Mouse (Mus musculus): ENCODE measurements at regions not wholly inside any gene's neighbourhood (a gene's known extent, or its start where the extent isn't known, plus 50 kb on each side); places are given as distances from the start of the nearest gene placed in this dataset.

DNA sequence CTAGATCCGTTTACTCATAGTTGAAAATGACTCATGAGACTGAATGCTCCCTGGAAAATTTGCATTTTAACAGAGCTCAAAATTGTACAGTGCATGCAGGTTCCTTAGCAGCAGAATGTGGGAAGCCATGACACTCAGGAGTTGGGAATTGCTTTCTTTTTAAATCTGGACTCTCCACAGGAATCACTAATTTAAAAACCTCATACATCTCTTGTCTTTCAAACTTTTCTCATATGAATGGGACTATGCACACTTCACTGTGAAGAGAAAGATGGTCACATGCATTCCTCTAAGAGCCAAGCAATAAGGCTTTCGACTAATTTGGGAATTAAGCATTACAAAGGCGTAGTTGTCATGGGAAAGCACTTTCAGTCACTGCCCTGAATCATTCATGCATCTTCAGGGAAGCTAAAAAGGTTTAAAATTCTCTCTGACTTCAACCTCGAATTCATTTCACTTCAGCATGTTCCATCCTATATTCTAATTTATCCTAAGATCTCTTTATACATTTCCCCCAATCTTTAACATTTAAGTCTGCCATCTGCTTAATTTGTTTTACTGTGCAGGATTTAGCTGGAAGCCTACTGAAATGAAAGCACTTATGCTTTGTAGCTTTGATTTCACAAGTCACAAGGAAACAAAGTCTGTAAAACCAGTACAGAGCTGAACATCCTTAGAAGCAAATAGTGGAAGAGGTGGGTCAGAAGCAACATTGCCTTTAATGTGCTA lies 404.2 kb downstream of the 4931408C20Rik start:
- Histone ChIP-seq H3K4me1 (ENCODE audit: insufficient read depth, low read length) (no peaks in the 10 kb centered on the region), H3K9me3 (ENCODE audit: low read length) (no peaks in the 10 kb centered on the region), H3K27ac (no peak overlapping the region), H3K4me3 (ENCODE audit: low read length) (no peak overlapping the region), H3K9ac (replicated peaks; ENCODE audit: low read length) (no peak overlapping the region), H3K36me3 (ENCODE audit: insufficient read depth, low read length) (no peaks in the 10 kb centered on the region), H3K4me2 (ENCODE audit: low read depth, low read length) (no peak overlapping the region), H3K27me3 (ENCODE audit: insufficient read depth, low read length) (no peaks in the 10 kb centered on the region)
- no peak for TF ChIP-seq CTCF (IDR thresholded peaks at IDR 0.05; ENCODE audit: low read depth)
- no peak for DNase-seq (ENCODE audit: low spot score)
- no peak for ATAC-seq
- 47% methylated on average over 4 of the region's 4 CpGs for WGBS

DNA sequence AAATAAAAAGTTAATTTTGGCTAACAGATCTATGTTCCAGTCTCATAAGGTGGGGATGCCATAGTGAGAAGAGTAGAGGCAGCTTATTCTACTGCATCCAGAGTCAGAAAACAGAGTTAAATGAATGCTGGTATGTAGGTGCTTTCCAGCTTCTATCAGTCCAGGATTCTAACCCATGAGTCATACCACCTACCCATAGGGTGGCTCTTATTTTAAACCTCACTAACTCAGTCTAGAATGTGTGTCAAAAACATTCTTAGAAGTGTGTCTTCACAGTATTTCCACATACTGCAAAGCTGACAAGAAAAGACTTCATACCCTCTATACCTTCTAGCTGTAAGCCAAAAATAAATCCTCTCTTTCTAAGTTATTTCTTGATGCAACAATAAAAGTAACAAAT lies 410.7 kb downstream of the 4931408C20Rik start:
- H3K9ac ChIP-seq (replicated peaks; ENCODE audit: low read length): no peak overlapping the region
- H3K27ac ChIP-seq: no peak overlapping the region
- no peak for TF ChIP-seq CTCF (IDR thresholded peaks at IDR 0.05; ENCODE audit: low read depth)
- H3K4me3 ChIP-seq (ENCODE audit: low read length): no peak overlapping the region
- H3K9me3 ChIP-seq (ENCODE audit: low read length): no peaks in the 10 kb centered on the region
- H3K36me3 ChIP-seq (ENCODE audit: insufficient read depth, low read length): no peaks in the 10 kb centered on the region
- H3K27me3 ChIP-seq (ENCODE audit: insufficient read depth, low read length): no peaks in the 10 kb centered on the region
- H3K4me2 ChIP-seq (ENCODE audit: low read depth, low read length): no peak overlapping the region
- no peak for DNase-seq (ENCODE audit: low spot score)
- ATAC-seq: no peak
- no peaks in the 10 kb centered on the region for H3K4me1 ChIP-seq (ENCODE audit: insufficient read depth, low read length)

DNA sequence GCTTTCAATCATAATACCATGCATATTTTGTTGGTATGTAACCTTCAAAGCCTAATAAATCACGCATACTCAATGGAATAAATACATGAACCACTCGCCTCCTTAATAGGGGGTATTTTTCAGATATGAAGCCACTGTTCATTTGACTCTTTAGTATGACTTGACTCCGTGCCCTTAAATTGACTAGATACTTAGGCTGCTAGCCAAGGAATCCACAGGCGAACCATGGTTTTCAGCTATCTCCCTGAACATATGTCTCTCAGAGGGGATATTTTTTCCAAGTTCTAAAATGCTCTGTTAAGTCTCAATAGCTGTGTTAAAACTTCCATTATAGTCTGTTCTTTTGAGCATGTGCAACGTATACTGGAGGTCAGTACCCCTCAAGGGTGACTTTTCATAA lies 413.8 kb upstream of the Adgrb3 start:
- peak; percentile 7 for DNase-seq (ENCODE audit: low spot score)
- H3K27me3 ChIP-seq (ENCODE audit: insufficient read depth, low read length): no peaks in the 10 kb centered on the region
- no peak overlapping the region for H3K9ac ChIP-seq (replicated peaks; ENCODE audit: low read length)
- 52% methylated on average over 5 of the region's 5 CpGs for WGBS
- no peak for TF ChIP-seq CTCF (IDR thresholded peaks at IDR 0.05; ENCODE audit: low read depth)
- H3K9me3 ChIP-seq (ENCODE audit: low read length): no peaks in the 10 kb centered on the region
- no peaks in the 10 kb centered on the region for H3K4me1 ChIP-seq (ENCODE audit: insufficient read depth, low read length)
- H3K4me2 ChIP-seq (ENCODE audit: low read depth, low read length): no peak overlapping the region
- H3K4me3 ChIP-seq (ENCODE audit: low read length): no peak overlapping the region
- H3K27ac ChIP-seq: no peak overlapping the region
- H3K36me3 ChIP-seq (ENCODE audit: insufficient read depth, low read length): no peaks in the 10 kb centered on the region
- ATAC-seq: no peak

DNA sequence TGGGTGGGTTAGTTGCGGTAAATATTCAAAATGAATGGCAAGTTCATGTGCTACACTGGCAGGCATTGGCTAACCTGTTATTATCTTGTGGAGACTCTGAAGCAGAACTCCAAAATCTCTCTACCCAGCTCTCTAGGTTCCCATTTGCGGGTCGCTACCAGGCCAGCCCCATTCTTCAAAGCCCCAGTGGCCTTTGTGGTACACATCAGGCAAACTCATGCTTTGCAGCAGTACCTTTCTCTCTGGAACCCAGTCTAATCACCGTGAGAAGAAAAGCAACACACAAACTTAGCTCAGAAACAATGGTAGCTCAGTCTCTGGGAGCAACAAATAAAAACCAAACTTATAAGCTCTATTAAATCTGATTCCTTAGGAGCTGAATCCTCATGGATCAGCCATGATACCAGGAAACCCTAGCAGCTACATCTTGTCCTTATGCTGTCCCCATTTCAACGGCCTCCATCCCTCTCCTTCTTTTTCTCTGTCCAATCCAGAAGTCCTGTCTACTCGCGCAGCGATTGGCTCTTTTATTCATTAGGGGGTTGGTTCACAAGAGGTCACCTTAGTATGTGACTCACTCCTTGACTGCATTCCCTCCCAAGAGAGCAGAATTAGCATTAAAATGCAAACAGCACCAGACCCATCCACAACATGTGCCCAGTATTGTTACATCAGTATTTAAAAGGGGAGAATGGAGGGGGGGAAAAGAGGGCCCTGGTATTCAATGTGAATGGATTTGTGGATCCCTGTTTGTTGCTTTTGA lies 400.0 kb upstream of the Adgrb3 start:
- H3K9ac ChIP-seq (replicated peaks; ENCODE audit: low read length): no peak overlapping the region
- H3K27me3 ChIP-seq (ENCODE audit: insufficient read depth, low read length): no peaks in the 10 kb centered on the region
- no peak for TF ChIP-seq CTCF (IDR thresholded peaks at IDR 0.05; ENCODE audit: low read depth)
- no peak overlapping the region for H3K27ac ChIP-seq
- 53% methylated on average over 8 of the region's 8 CpGs for WGBS
- H3K9me3 ChIP-seq (ENCODE audit: low read length): no peaks in the 10 kb centered on the region
- no peak for ATAC-seq
- no peak overlapping the region for H3K4me2 ChIP-seq (ENCODE audit: low read depth, low read length)
- no peaks in the 10 kb centered on the region for H3K4me1 ChIP-seq (ENCODE audit: insufficient read depth, low read length)
- H3K36me3 ChIP-seq (ENCODE audit: insufficient read depth, low read length): no peaks in the 10 kb centered on the region
- no peak overlapping the region for H3K4me3 ChIP-seq (ENCODE audit: low read length)
- no peak for DNase-seq (ENCODE audit: low spot score)

DNA sequence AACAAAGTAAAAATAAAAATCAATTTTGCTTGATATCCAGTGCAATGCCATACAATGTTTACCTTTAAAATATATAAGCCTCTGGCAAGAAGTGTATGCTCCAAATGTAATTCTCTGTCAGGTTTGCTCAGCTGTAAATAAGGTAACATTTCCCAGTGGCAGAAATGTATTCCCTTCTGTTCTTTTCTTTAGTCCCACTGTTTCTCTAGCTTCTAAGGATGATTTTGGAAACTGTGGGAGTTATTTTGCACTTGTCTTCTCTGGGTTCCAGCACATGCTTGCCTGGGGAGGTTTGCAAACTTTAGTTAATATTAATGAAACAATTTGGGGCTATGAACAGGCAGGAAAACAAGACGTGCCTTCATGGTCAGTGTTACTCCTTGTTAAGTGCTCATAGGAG lies 374.9 kb upstream of the Adgrb3 start:
- Histone ChIP-seq H3K27ac (no peak overlapping the region), H3K9ac (replicated peaks; ENCODE audit: low read length) (no peak overlapping the region), H3K27me3 (ENCODE audit: insufficient read depth, low read length) (no peaks in the 10 kb centered on the region), H3K9me3 (ENCODE audit: low read length) (no peaks in the 10 kb centered on the region), H3K4me3 (ENCODE audit: low read length) (no peak overlapping the region), H3K4me2 (ENCODE audit: low read depth, low read length) (no peak overlapping the region), H3K36me3 (ENCODE audit: insufficient read depth, low read length) (no peaks in the 10 kb centered on the region), H3K4me1 (ENCODE audit: insufficient read depth, low read length) (no peaks in the 10 kb centered on the region)
- whole genome bisulfite sequencing: 79% methylated on average over 1 of the region's 1 CpGs
- DNase-seq (ENCODE audit: low spot score): no peak
- no peak for TF ChIP-seq CTCF (IDR thresholded peaks at IDR 0.05; ENCODE audit: low read depth)
- ATAC-seq: no peak

Measured in hindbrain, postnatal 0 days (tissue).